Mouse (Mus musculus) MEL (cell line): ENCODE results near the gene Bnip2. TPM values are rescaled to one million over a fixed set of nuclear protein-coding genes. Genes with fewer than 3 reads are reported as not detected.

Experiments used
- DNase-seq: peaks from one replicate; pipeline ENCODE4 v3.0.0; 2011; ENCODE audit warnings: low read depth, low spot score
- H3K27ac ChIP-seq: 2 replicates; pipeline ENCODE4 v1.5.1; 2012; ENCODE audit warnings: low read depth, mild to moderate bottlenecking, control low read depth, low read length, moderate library complexity; ENCODE audit not compliant: control insufficient read depth
- H3K27me3 ChIP-seq, 2 experiments: fragments of 150-350 bp in 1 of 2; sonication (generic) in 1 of 2; 2 replicates each; pipeline ENCODE4 v1.6.1; 2012; ENCODE audit warnings: low read length in 2 of 2, mild to moderate bottlenecking in 2 of 2, improper control_type of control experiment in 1 of 2, moderate library complexity in 1 of 2; ENCODE audit not compliant: insufficient read depth in 2 of 2, control insufficient read depth in 1 of 2
- H3K36me3 ChIP-seq, 2 experiments: 2 replicates each; pipeline ENCODE4 v1.6.1; 2012 to 2014; ENCODE audit warnings: low read length in 2 of 2, improper control_type of control experiment in 1 of 2, inconsistent platforms in 1 of 2, mild to moderate bottlenecking in 1 of 2; ENCODE audit not compliant: insufficient read depth in 2 of 2, control insufficient read depth in 1 of 2
- H3K4me1 ChIP-seq, 2 experiments: fragments of 150-350 bp in 1 of 2; sonication (generic) in 1 of 2; 2 replicates each; pipeline ENCODE4 v1.6.1; 2012; ENCODE audit warnings: low read length in 2 of 2, improper control_type of control experiment in 1 of 2, mild to moderate bottlenecking in 1 of 2; ENCODE audit not compliant: insufficient read depth in 2 of 2, control insufficient read depth in 1 of 2
- H3K4me3 ChIP-seq, 2 experiments: fragments of 150-350 bp in 1 of 2; sonication (generic) in 1 of 2; 2 replicates each; pipeline ENCODE4 v1.5.1; 2012; ENCODE audit warnings: low read depth in 2 of 2, low read length in 2 of 2, mild to moderate bottlenecking in 2 of 2, moderate library complexity in 2 of 2, control low read depth in 1 of 2, improper control_type of control experiment in 1 of 2; ENCODE audit not compliant: control insufficient read depth in 1 of 2, insufficient read depth in 1 of 2
- H3K79me2 ChIP-seq: 2 replicates; pipeline ENCODE4 v1.6.1; 2012; ENCODE audit warnings: mild to moderate bottlenecking, low read length, moderate library complexity; ENCODE audit not compliant: control insufficient read depth, poor library complexity, insufficient read depth
- H3K9ac ChIP-seq: 2 replicates; pipeline ENCODE4 v1.6.1; 2012; ENCODE audit warnings: low read depth, mild to moderate bottlenecking, control low read depth, low read length, moderate library complexity; ENCODE audit not compliant: control insufficient read depth, poor library complexity, severe bottlenecking
- H3K9me3 ChIP-seq: fragments of 150-350 bp; sonication (generic); replicated peaks from 2 replicates; pipeline ENCODE4 v1.6.1; 2012; ENCODE audit warnings: mild to moderate bottlenecking, low read length, improper control_type of control experiment, moderate library complexity; ENCODE audit not compliant: insufficient read depth
- BHLHE40 ChIP-seq: IDR thresholded peaks from 2 replicates; pipeline ENCODE4 v1.6.1; 2012; ENCODE audit warnings: low read depth, mild to moderate bottlenecking, inconsistent platforms, low read length, improper control_type of control experiment, borderline replicate concordance
- CHD2 ChIP-seq: IDR thresholded peaks from 2 replicates; pipeline ENCODE4 v1.6.1; 2011; ENCODE audit warnings: low read length, improper control_type of control experiment
- ELF1 ChIP-seq: IDR thresholded peaks from 2 replicates; pipeline ENCODE4 v1.6.1; 2014; ENCODE audit warnings: low read depth, mild to moderate bottlenecking, inconsistent platforms, low read length, improper control_type of control experiment, moderate library complexity
- ETS1 ChIP-seq: IDR thresholded peaks from 2 replicates; pipeline ENCODE4 v1.6.1; 2012; ENCODE audit warnings: low read depth, mild to moderate bottlenecking, inconsistent platforms, low read length, improper control_type of control experiment, moderate library complexity
- GATA1 ChIP-seq: IDR thresholded peaks from 2 replicates; pipeline ENCODE4 v1.6.1; 2011; ENCODE audit warnings: low read depth, low read length, improper control_type of control experiment
- MXI1 ChIP-seq: IDR thresholded peaks from 2 replicates; pipeline ENCODE4 v1.6.1; 2011; ENCODE audit warnings: mild to moderate bottlenecking, low read depth, low read length, improper control_type of control experiment
- MYC ChIP-seq: IDR thresholded peaks from 2 replicates; pipeline ENCODE4 v1.6.1; 2011; ENCODE audit warnings: low read depth, mild to moderate bottlenecking, low read length, improper control_type of control experiment, moderate library complexity
- NELFE ChIP-seq: IDR thresholded peaks from 2 replicates; pipeline ENCODE4 v1.6.1; 2011; ENCODE audit warnings: low read depth, low read length, improper control_type of control experiment
- NRF1 ChIP-seq: IDR thresholded peaks from 2 replicates; pipeline ENCODE4 v1.6.1; 2014; ENCODE audit warnings: low read depth, mild to moderate bottlenecking, inconsistent platforms, low read length, improper control_type of control experiment, moderate library complexity; ENCODE audit not compliant: poor library complexity, insufficient read depth, severe bottlenecking
- POLR2AphosphoS2 ChIP-seq: IDR thresholded peaks from 2 replicates; pipeline ENCODE4 v1.6.1; 2011; ENCODE audit warnings: low read length, improper control_type of control experiment
- POLR2AphosphoS5 ChIP-seq: IDR thresholded peaks from 2 replicates; pipeline ENCODE4 v1.6.1; 2012; ENCODE audit warnings: low read depth, borderline replicate concordance, mild to moderate bottlenecking, inconsistent platforms, low read length, moderate library complexity, mixed read lengths
- SIN3A ChIP-seq: IDR thresholded peaks from 2 replicates; pipeline ENCODE4 v1.6.1; 2012; ENCODE audit warnings: low read length, improper control_type of control experiment, inconsistent platforms
- SMC3 ChIP-seq: IDR thresholded peaks from 2 replicates; pipeline ENCODE4 v1.6.1; 2011; ENCODE audit warnings: low read depth, low read length, improper control_type of control experiment
- TAL1 ChIP-seq: IDR thresholded peaks from 2 replicates; pipeline ENCODE4 v1.6.1; 2012; ENCODE audit warnings: mild to moderate bottlenecking, inconsistent platforms, low read length, moderate library complexity, mixed read lengths
- TCF12 ChIP-seq: IDR thresholded peaks from 2 replicates; pipeline ENCODE4 v1.6.1; 2014; ENCODE audit warnings: low read depth, mild to moderate bottlenecking, inconsistent platforms, low read length, improper control_type of control experiment, moderate library complexity
- ZC3H11A ChIP-seq: IDR thresholded peaks from 2 replicates; pipeline ENCODE4 v1.6.1; 2012; ENCODE audit warnings: low read depth, mild to moderate bottlenecking, inconsistent platforms, low read length, improper control_type of control experiment
- ZNF384 ChIP-seq: IDR thresholded peaks from 2 replicates; pipeline ENCODE4 v1.6.1; 2012; ENCODE audit warnings: low read depth, mild to moderate bottlenecking, inconsistent platforms, low read length, improper control_type of control experiment
- polyA plus RNA-seq, 2 experiments: library from polyadenylated mRNA; stranded (reverse) in 1 of 2; unstranded in 1 of 2; fragments of >175 nt in 1 of 2; fragments of >200 nt in 1 of 2; gene quantifications; 2 replicates each; pipeline versions ENCODE4 v1.2.1 to v1.2.4; 2012; ENCODE audit warnings: low replicate concordance in 2 of 2, low read depth in 1 of 2; ENCODE audit not compliant: insufficient read length in 2 of 2, insufficient read depth in 1 of 2, missing spikeins in 1 of 2
- total RNA-seq: library from RNA; depleted of rRNA; stranded (reverse); fragments of 300-350 nt; gene quantifications from 2 replicates; pipeline ENCODE4 v1.2.3, GENCODE M21; 2012; rRNA removed

Gene Bnip2
- total and polyA plus RNA-seq, 3 experiments: 49.7 to 57.2 TPM; not detected in 1

GRCm38 (mm10) chr9:70053411-70053810 lies 64.1 kb downstream of the Bnip2 start:
- H3K27me3 ChIP-seq: no peaks in the 10 kb centered on the region; a peak in 1 of 4 replicates
- H3K36me3 ChIP-seq: no peaks in the 10 kb centered on the region
- H3K79me2 ChIP-seq: no peaks in the 10 kb centered on the region
- TF ChIP-seq POLR2AphosphoS2 (no peak), ETS1 (no peak), CHD2 (no peak), MYC (no peak), NRF1 (no peak), TCF12 (no peak), ZNF384 (no peak), ZC3H11A (no peak), MXI1 (no peak), POLR2AphosphoS5 (no peak), GATA1 (no peak), TAL1 (no peak), ELF1 (no peak), BHLHE40 (no peak), SIN3A (no peak), NELFE (no peak), SMC3 (no peak)
- H3K9me3 ChIP-seq: no peaks in the 10 kb centered on the region
- no peak overlapping the region for H3K9ac ChIP-seq
- H3K4me3 ChIP-seq: no peak overlapping the region
- no peak overlapping the region for H3K27ac ChIP-seq
- no peak for DNase-seq
- H3K4me1 ChIP-seq: no peaks in the 10 kb centered on the region

Other genes starting within 250 kb of the Bnip2 start
- not detected in 2 replicates for gene Foxb1, start 228.5 kb upstream of the Bnip2 start, total RNA-seq
- not detected for gene Foxb1, start 228.5 kb upstream of the Bnip2 start, polyA plus RNA-seq
- gene Gtf2a2, start 23.1 kb downstream of the Bnip2 start, total RNA-seq: 62.4 and 75.8 TPM in 2 replicates
- gene Gtf2a2, start 23.1 kb downstream of the Bnip2 start, polyA plus RNA-seq: 10 to 100 TPM in 1 of 2 experiments, not detected in 1; 74.9 TPM
- not detected in 2 replicates for gene Gcnt3, start 48.6 kb downstream of the Bnip2 start, total RNA-seq
- gene Gcnt3, start 48.6 kb downstream of the Bnip2 start, polyA plus RNA-seq: not detected
- not detected in 2 replicates for gene Fam81a, start 153.1 kb downstream of the Bnip2 start, total RNA-seq
- gene Fam81a, start 153.1 kb downstream of the Bnip2 start, polyA plus RNA-seq: not detected
- 3.4 and 4.9 TPM in 2 replicates for gene Myo1e, start 217.9 kb downstream of the Bnip2 start, total RNA-seq
- 1 to 10 TPM in 1 of 2 experiments, not detected in 1; 7.8 TPM for gene Myo1e, start 217.9 kb downstream of the Bnip2 start, polyA plus RNA-seq